Mouse (Mus musculus) midbrain, postnatal 0 days (tissue): ENCODE results near the gene Sec11a. TPM values are rescaled to one million over a fixed set of nuclear protein-coding genes. Genes with fewer than 3 reads are reported as not detected.

Experiments
- ATAC-seq: fragments of 200-750 bp; cut with Nextera tagmentation; 2 replicates; pipeline ENCODE4 v1.8.0; 2017; ENCODE audit warnings: moderate number of reproducible peaks, mild to moderate bottlenecking, moderate TSS enrichment, moderate library complexity; ENCODE audit not compliant: low FRiP score
- DNase-seq: peaks from one replicate; pipeline ENCODE4 v3.0.0-alpha.2; 2015; ENCODE audit warnings: low spot score
- H3K27ac ChIP-seq: fragments of 300-500 bp; sonication (generic); 2 replicates; pipeline ENCODE4 v1.5.1; 2014; ENCODE audit warnings: low read depth, mild to moderate bottlenecking, low read length, mixed read lengths
- H3K27me3 ChIP-seq: fragments of 300-500 bp; sonication (generic); 2 replicates; pipeline ENCODE4 v1.6.1; 2014; ENCODE audit warnings: low read length, control low read depth, mixed read lengths; ENCODE audit not compliant: insufficient read depth
- H3K36me3 ChIP-seq: fragments of 300-500 bp; sonication (generic); 2 replicates; pipeline ENCODE4 v1.6.1; 2014; ENCODE audit warnings: low read length, control low read depth, mixed read lengths; ENCODE audit not compliant: insufficient read depth
- H3K4me1 ChIP-seq: fragments of 300-500 bp; sonication (generic); 2 replicates; pipeline ENCODE4 v1.6.1; 2014; ENCODE audit warnings: mild to moderate bottlenecking, control low read depth, antibody characterized with exemption, low read length, mixed read lengths; ENCODE audit not compliant: insufficient read depth
- H3K4me2 ChIP-seq: fragments of 300-500 bp; sonication (generic); 2 replicates; pipeline ENCODE4 v1.6.1; 2014; ENCODE audit warnings: low read depth, mild to moderate bottlenecking, low read length, mixed read lengths; ENCODE audit not compliant: poor library complexity, severe bottlenecking
- H3K4me3 ChIP-seq: fragments of 300-500 bp; sonication (generic); 2 replicates; pipeline ENCODE4 v1.5.1; 2014; ENCODE audit warnings: low read depth, mild to moderate bottlenecking, low read length, moderate library complexity
- H3K9ac ChIP-seq: fragments of 300-500 bp; sonication (generic); replicated peaks from 2 replicates; pipeline ENCODE4 v1.6.1; 2014; ENCODE audit warnings: mild to moderate bottlenecking, low read length, moderate library complexity, mixed read lengths; ENCODE audit not compliant: poor library complexity, severe bottlenecking
- H3K9me3 ChIP-seq: fragments of 300-500 bp; sonication (generic); 2 replicates; pipeline ENCODE4 v1.6.1; 2016; ENCODE audit warnings: low read length, control low read depth
- CTCF ChIP-seq: IDR thresholded peaks from 2 replicates; pipeline ENCODE4 v1.5.1; 2016; ENCODE audit warnings: antibody characterized with exemption, mild to moderate bottlenecking
- WGBS: fragments of 180-500 bp; shearing (Covaris S2); extraction: QIAGEN DNeasy Blood & Tissue Kit; methylation state at CpG from one replicate; pipeline ENCODE4 v1.1.7; 2014; 5-methylcytosine and 5-hydroxymethylcytosine counted together
- polyA plus RNA-seq: library from polyadenylated mRNA; unstranded; fragments of >200 nt; fragmentation: Nextera tagmentation; extraction: Ambion mirVana; gene quantifications from 2 replicates; pipeline ENCODE4 v1.2.1, GENCODE M21; 2015
- total RNA-seq: library from RNA; depleted of rRNA; stranded (reverse); fragments of >200 nt; gene quantifications from 2 replicates; pipeline ENCODE4 v1.2.3, GENCODE M21; 2014; rRNA removed

The Sec11a gene
- total and polyA plus RNA-seq, 2 experiments from 2014 or later = 54.5 to 128 TPM

DNA sequence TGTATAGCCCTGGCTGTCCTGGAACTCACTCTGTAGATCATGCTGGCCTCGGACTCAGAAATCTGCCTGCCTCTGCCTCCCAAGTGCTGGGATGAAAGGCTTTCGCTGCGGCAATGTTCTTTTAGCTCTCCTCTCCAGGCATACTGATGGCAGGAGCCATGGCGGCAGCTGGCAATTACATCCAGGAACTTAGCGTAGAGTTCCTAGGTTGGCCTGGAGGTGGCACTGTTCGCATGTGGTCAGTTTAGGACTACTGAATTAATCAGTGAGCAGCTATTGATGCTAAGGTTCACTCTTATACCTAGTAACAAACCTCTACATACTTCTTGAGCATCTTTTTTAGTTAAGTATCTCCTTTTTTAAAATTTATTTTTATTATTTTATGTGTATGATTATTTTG, 90.4 kb downstream of the Sec11a start:
- H3K4me1 ChIP-seq = no peaks in the 10 kb centered on the region
- DNase-seq = peak; percentile 84
- no peaks in the 10 kb centered on the region for H3K9me3 ChIP-seq
- TF ChIP-seq CTCF = peak; percentile 83
- no peaks in the 10 kb centered on the region for H3K36me3 ChIP-seq
- H3K9ac ChIP-seq = no peak overlapping the region
- H3K4me2 ChIP-seq = no peak overlapping the region
- H3K27ac ChIP-seq = no peak overlapping the region
- ATAC-seq = no peak
- 21% methylated on average over 6 of the region's 6 CpGs for WGBS
- no peak overlapping the region for H3K4me3 ChIP-seq
- H3K27me3 ChIP-seq = no peaks in the 10 kb centered on the region

- no peak overlapping the region for H3K4me3 ChIP-seq
- H3K9ac ChIP-seq = no peak overlapping the region
- H3K36me3 ChIP-seq = no peaks in the 10 kb centered on the region
- no peaks in the 10 kb centered on the region for H3K9me3 ChIP-seq
- no peak for TF ChIP-seq CTCF
- ATAC-seq (no peak), DNase-seq (peak; percentile 53)
- H3K4me2 ChIP-seq = no peak overlapping the region
- no peak overlapping the region for H3K27ac ChIP-seq
- H3K27me3 ChIP-seq = no peaks in the 10 kb centered on the region
- H3K4me1 ChIP-seq = no peaks in the 10 kb centered on the region
Measured at GRCm38 (mm10) chr7:80855316-80855715, 92.3 kb downstream of the Sec11a start.

Other genes starting within 250 kb of the Sec11a start
- 20.6 and 31.0 TPM in 2 replicates for gene Iqgap1, start 121.8 kb downstream of the Sec11a start, total RNA-seq
- gene Iqgap1, start 121.8 kb downstream of the Sec11a start, polyA plus RNA-seq = 11.3 and 12.3 TPM in 2 replicates
- gene Zscan2, start 86.9 kb downstream of the Sec11a start, total RNA-seq = 18.2 and 22.4 TPM in 2 replicates
- 2.7 TPM in 2 replicates for gene Zscan2, start 86.9 kb downstream of the Sec11a start, polyA plus RNA-seq
- 33.2 and 58.1 TPM in 2 replicates for gene Wdr73, start 46.5 kb downstream of the Sec11a start, total RNA-seq
- 34.7 and 35.0 TPM in 2 replicates for gene Wdr73, start 46.5 kb downstream of the Sec11a start, polyA plus RNA-seq
- gene Nmb, start 42.7 kb downstream of the Sec11a start, total RNA-seq = 13.0 and 14.3 TPM in 2 replicates
- gene Nmb, start 42.7 kb downstream of the Sec11a start, polyA plus RNA-seq = 9.4 and 10.1 TPM in 2 replicates
- gene Zfp592, start 45.9 kb upstream of the Sec11a start, total RNA-seq = 22.4 and 25.6 TPM in 2 replicates
- gene Zfp592, start 45.9 kb upstream of the Sec11a start, polyA plus RNA-seq = 4.4 TPM in 2 replicates
- gene Alpk3, start 109.8 kb upstream of the Sec11a start, total RNA-seq = 0.16 and 0.33 TPM in 2 replicates
- 0.16 and 0.26 TPM in 2 replicates for gene Alpk3, start 109.8 kb upstream of the Sec11a start, polyA plus RNA-seq
- 0.14 and 0.33 TPM in 2 replicates for gene Slc28a1, start 167.0 kb upstream of the Sec11a start, total RNA-seq
- 0.06 and 0.10 TPM in 2 replicates for gene Slc28a1, start 167.0 kb upstream of the Sec11a start, polyA plus RNA-seq